2 mouse cellular contexts compared by ENCODE assay signal in genomic region chr13:91250050-91250449, GRCm38 (mm10). TPM values are rescaled to one million over a fixed set of nuclear protein-coding genes. Genes with fewer than 3 reads are reported as not detected.
DNase-seq lines count a peak whose midpoint lies in the region; ATAC-seq and TF ChIP-seq lines count a peak whose summit lies in the region.
"Not testable (repeated sequence)": the region's sequence is repeated elsewhere in the genome, so short reads cannot be mapped to it uniquely, and the experiment has no call there.

No protein-coding gene starts in this region.

- H3K4me1 ChIP-seq in G1E (ENCODE audit: insufficient read depth, low read depth, low read length): peaks cover 29% of the 10 kb centered on the region
- H3K4me1 ChIP-seq in MEL (ENCODE audit: control insufficient read depth in 1 of 2, insufficient read depth in 2 of 2, low read length in 2 of 2): peaks cover 13 to 15% of the 10 kb centered on the region in 2 experiments

- H3K9ac ChIP-seq in MEL (ENCODE audit: control insufficient read depth, low read depth, low read length, poor library complexity, severe bottlenecking): not testable (repeated sequence)

- H3K36me3 ChIP-seq in G1E (replicated peaks): not testable (repeated sequence)
- peaks cover 0 to 10% of the 10 kb centered on the region in 2 experiments; a peak in 2 of 4 replicates for H3K36me3 ChIP-seq in MEL (ENCODE audit: control insufficient read depth in 1 of 2, insufficient read depth in 2 of 2, low read length in 2 of 2)

- H3K27me3 ChIP-seq in G1E (ENCODE audit: insufficient read depth, low read length); MEL (ENCODE audit: control insufficient read depth in 1 of 2, insufficient read depth in 2 of 2, low read length in 2 of 2): not testable (repeated sequence)

- TF ChIP-seq POLR2A in MEL (IDR thresholded peaks at IDR 0.05; ENCODE audit: control insufficient read depth in 1 of 2, insufficient read depth in 1 of 2, low read depth in 1 of 2, low read length in 2 of 2, poor library complexity in 1 of 2): not testable (repeated sequence)

- peak; percentile 76 to 82 for TF ChIP-seq EP300 in MEL (IDR thresholded peaks at IDR 0.05; ENCODE audit: low read depth in 1 of 2, low read length in 2 of 2)

- peak; percentile 15; the same call in 1 of the 2 replicates for ATAC-seq in G1E (ENCODE audit: extremely low read depth, insufficient number of reproducible peaks, low FRiP score, poor library complexity, severe bottlenecking)

- not testable (repeated sequence) for TF ChIP-seq RAD21 in MEL (IDR thresholded peaks at IDR 0.05; ENCODE audit: low read depth, low read length)

- DNase-seq in G1E (ENCODE audit: low spot score): not testable (repeated sequence)
- peak; percentile 27 for DNase-seq in MEL (ENCODE audit: low read depth, low spot score)

- not testable (repeated sequence) for TF ChIP-seq CTCF in G1E (IDR thresholded peaks at IDR 0.05; ENCODE audit: low read depth, low read length); MEL (IDR thresholded peaks at IDR 0.05 in 2 of 3, conservative IDR thresholded peaks at IDR 0.05 in 1 of 3; ENCODE audit: control insufficient read depth in 1 of 3, insufficient read depth in 1 of 3, low read depth in 2 of 3, low read length in 3 of 3, poor library complexity in 1 of 3, severe bottlenecking in 1 of 3)

- H3K9me3 ChIP-seq in G1E (replicated peaks); MEL (replicated peaks; ENCODE audit: insufficient read depth, low read length): not testable (repeated sequence)

- H3K4me3 ChIP-seq in G1E (ENCODE audit: low read depth, low read length); MEL (ENCODE audit: control insufficient read depth in 1 of 2, insufficient read depth in 1 of 2, low read depth in 2 of 2, low read length in 2 of 2): not testable (repeated sequence)

- H3K79me2 ChIP-seq in MEL (ENCODE audit: control insufficient read depth, insufficient read depth, low read length, poor library complexity): not testable (repeated sequence)

- not testable (repeated sequence) for H3K27ac ChIP-seq in MEL (ENCODE audit: control insufficient read depth, low read depth, low read length)

TF ChIP-seq in MEL, 35 proteins besides CTCF, POLR2A, EP300 and RAD21:
- TF ChIP-seq GATA1 (IDR thresholded peaks at IDR 0.05; ENCODE audit: low read depth, low read length) (peak; percentile 78), TCF12 (IDR thresholded peaks at IDR 0.05; ENCODE audit: low read depth, low read length) (peak; percentile 83), RCOR1 (IDR thresholded peaks at IDR 0.05; ENCODE audit: low read depth, low read length) (peak; percentile 43; the same call in 1 of the 2 replicates)
TF ChIP-seq in MEL: peak in this region for 3; not testable (repeated sequence) for 32.

RNA-seq across cellular contexts. Expression of gene Atg10, which starts 26.3 kb away (rescaled TPM):
- 19.5 and 23.3 TPM in 2 replicates for total RNA-seq in G1E (2014; fragmentation: Nextera tagmentation)
- 9.4 and 10.1 TPM in 2 replicates for total RNA-seq in G1E (2017)
- polyA plus RNA-seq in G1E (2012): 0.10 and 0.28 TPM in 2 replicates
- 2.0 and 2.7 TPM in 2 replicates for total RNA-seq in MEL (2012; rRNA removed)
- 1 to 10 TPM in 1 of 2 experiments, not detected in 1; 4.3 TPM for polyA plus RNA-seq in MEL (2012; ENCODE audit: insufficient read depth in 1 of 2, insufficient read length in 2 of 2, low read depth in 1 of 2, low replicate concordance in 2 of 2, missing spikeins in 1 of 2)
